Mouse (Mus musculus): ENCODE results near the gene Eprs. TPM values are rescaled to one million over a fixed set of nuclear protein-coding genes. Genes with fewer than 3 reads are reported as not detected.
A peak's percentile ranks its signal among the peaks of the same experiment; 100 is the strongest.

Eprs gene
- polyA plus RNA-seq, 1 experiment from 2014 or later = 123 TPM

DNA sequence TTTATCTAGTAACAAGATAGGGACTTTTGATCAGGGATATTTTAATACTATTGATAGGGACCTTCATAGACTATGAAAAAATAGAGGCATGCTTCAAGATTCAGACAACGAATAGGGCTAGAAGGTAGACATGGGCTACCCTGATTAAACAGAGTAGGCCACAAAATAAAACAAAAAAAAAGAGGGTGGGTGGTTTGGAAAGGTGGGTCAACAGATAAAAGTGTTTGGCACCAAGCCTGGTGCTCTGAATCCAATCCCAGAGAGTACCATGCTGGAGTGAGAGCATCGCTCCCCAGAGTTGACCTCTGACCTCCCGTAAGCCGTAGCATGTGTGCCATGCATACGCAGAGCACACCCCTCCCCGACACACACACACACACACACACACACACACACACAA lies 89.6 kb downstream of the Eprs start:
- Histone ChIP-seq H3K4me1 (replicated peaks; ENCODE audit: control insufficient read depth, insufficient read depth, low read length) (peaks cover 12% of the 10 kb centered on the region), H3K4me2 (ENCODE audit: low read depth, low read length) (no peak overlapping the region), H3K27me3 (ENCODE audit: control insufficient read depth, insufficient read depth, low read depth, low read length) (peaks cover 34% of the 10 kb centered on the region), H3K4me3 (ENCODE audit: low read length) (no peak overlapping the region), H3K9me3 (ENCODE audit: control insufficient read depth, low read length) (no peaks in the 10 kb centered on the region), H3K36me3 (ENCODE audit: control insufficient read depth, insufficient read depth, low read length) (no peaks in the 10 kb centered on the region), H3K9ac (ENCODE audit: low read length) (no peak overlapping the region), H3K27ac (ENCODE audit: low read length) (no peak overlapping the region)
- WGBS = 78% methylated on average over 6 of the region's 6 CpGs
- no peak for ATAC-seq (ENCODE audit: low read depth)

DNA sequence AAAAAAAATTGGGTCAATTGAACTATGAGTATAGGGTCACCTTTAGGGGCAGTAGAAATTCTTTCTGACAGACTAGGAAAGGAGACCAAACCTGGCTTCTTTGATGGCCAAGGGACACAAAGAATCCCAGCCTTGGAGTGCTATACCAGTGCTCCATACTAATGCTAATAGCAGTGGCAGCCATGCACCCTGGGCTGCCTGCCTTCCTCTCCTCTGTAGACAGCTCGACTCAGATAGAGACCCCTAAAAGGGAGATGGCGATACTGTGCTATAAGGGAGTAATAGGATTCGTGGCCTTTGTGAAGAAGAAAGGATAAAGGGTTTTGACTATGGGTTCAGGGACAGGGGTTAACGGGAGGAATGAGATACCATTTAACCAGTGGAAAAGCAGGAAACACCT lies 91.3 kb downstream of the Eprs start:
- WGBS = 48% methylated on average over 4 of the region's 4 CpGs
- Histone ChIP-seq H3K27ac (ENCODE audit: low read length) (no peak overlapping the region), H3K36me3 (ENCODE audit: control insufficient read depth, insufficient read depth, low read length) (no peaks in the 10 kb centered on the region), H3K9ac (ENCODE audit: low read length) (no peak overlapping the region), H3K27me3 (ENCODE audit: control insufficient read depth, insufficient read depth, low read depth, low read length) (peaks cover 34% of the 10 kb centered on the region), H3K4me2 (ENCODE audit: low read depth, low read length) (peak overlapping the region; percentile 90), H3K4me1 (replicated peaks; ENCODE audit: control insufficient read depth, insufficient read depth, low read length) (peaks cover 12% of the 10 kb centered on the region), H3K9me3 (ENCODE audit: control insufficient read depth, low read length) (no peaks in the 10 kb centered on the region), H3K4me3 (ENCODE audit: low read length) (no peak overlapping the region; the same call in 1 of the 2 replicates)
- no peak for ATAC-seq (ENCODE audit: low read depth)

DNA sequence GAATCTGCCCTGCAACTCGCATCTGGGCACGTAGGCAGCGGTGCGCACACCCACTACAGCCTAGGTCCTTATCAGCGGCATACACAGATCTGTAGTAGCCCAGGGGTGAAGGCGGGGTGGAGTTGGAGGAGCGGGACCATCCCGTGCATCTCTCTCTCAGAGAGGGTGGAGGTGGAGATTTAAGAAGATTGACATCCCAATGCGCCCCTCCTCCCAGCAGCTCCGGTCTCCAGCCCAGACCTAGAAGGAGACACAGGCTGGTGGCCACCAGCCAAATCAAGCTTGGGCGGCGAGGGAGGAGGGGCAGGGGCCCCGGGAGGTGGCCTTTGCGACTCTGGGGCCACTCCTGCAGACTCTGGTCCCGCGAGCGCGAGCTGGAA lies 91.7 kb downstream of the Eprs start, which contains the start of gene Slc30a10:
Gene Slc30a10, plus strand, starts transcription at position 274 of the 380 bp plus-strand sequence.
- peaks cover 34% of the 10 kb centered on the region for H3K27me3 ChIP-seq (ENCODE audit: control insufficient read depth, insufficient read depth, low read depth, low read length)
- WGBS = 7% methylated on average over 10 of the region's 18 CpGs
- peak within 1 kb of the TSS; percentile 90 for H3K4me2 ChIP-seq (ENCODE audit: low read depth, low read length)
- H3K4me1 ChIP-seq (replicated peaks; ENCODE audit: control insufficient read depth, insufficient read depth, low read length) = peaks cover 12% of the 10 kb centered on the region
- H3K9ac ChIP-seq (ENCODE audit: low read length) = peak within 1 kb of the TSS; percentile 32
- H3K9me3 ChIP-seq (ENCODE audit: control insufficient read depth, low read length) = no peaks in the 10 kb centered on the region
- peak; percentile 66 for ATAC-seq (ENCODE audit: low read depth)
- no peaks in the 10 kb centered on the region for H3K36me3 ChIP-seq (ENCODE audit: control insufficient read depth, insufficient read depth, low read length)
- peak within 1 kb of the TSS; percentile 51 for H3K4me3 ChIP-seq (ENCODE audit: low read length)
- no peak within 1 kb of the TSS for H3K27ac ChIP-seq (ENCODE audit: low read length)

DNA sequence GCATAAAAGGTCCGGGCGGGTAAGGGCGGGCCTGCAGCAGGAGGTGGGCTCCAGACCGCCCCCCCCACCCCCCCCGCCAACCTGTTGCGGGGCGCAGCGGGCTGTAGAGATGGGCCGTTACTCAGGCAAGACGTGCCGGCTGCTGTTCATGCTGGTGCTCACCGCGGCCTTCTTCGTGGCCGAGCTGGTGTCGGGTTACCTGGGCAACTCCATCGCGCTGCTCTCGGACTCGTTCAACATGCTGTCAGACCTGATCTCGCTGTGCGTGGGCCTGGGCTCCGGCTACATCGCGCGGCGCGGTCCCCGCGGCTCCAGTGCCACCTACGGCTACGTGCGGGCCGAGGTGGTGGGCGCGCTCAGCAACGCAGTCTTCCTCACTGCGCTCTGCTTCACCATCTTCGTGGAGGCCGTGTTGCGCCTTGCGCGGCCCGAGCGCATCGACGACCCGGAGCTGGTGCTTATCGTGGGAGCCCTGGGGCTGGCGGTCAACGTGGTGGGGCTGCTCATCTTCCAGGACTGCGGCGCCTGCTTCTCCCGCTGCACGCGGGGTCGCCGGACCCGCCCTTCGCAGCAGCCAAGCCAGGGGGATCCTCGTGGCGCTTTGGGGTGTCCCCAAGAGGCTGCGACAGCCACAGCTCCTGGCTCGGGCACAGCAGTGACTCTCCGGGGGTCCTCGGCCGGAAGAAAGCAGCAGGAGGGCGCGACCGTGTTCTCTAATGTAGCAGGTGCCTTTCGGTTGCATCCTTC lies 92.3 kb downstream of the Eprs start:
- peak overlapping the region; percentile 32 for H3K9ac ChIP-seq (ENCODE audit: low read length)
- H3K27ac ChIP-seq (ENCODE audit: low read length) = no peak overlapping the region
- H3K4me2 ChIP-seq (ENCODE audit: low read depth, low read length) = peak overlapping the region; percentile 90
- WGBS = under 1% methylated on average over 65 of the region's 71 CpGs
- no peaks in the 10 kb centered on the region for H3K36me3 ChIP-seq (ENCODE audit: control insufficient read depth, insufficient read depth, low read length)
- ATAC-seq (ENCODE audit: low read depth) = peak; percentile 68
- peaks cover 12% of the 10 kb centered on the region for H3K4me1 ChIP-seq (replicated peaks; ENCODE audit: control insufficient read depth, insufficient read depth, low read length)
- peaks cover 34% of the 10 kb centered on the region for H3K27me3 ChIP-seq (ENCODE audit: control insufficient read depth, insufficient read depth, low read depth, low read length)
- no peaks in the 10 kb centered on the region for H3K9me3 ChIP-seq (ENCODE audit: control insufficient read depth, low read length)
- peak overlapping the region; percentile 51 for H3K4me3 ChIP-seq (ENCODE audit: low read length)

DNA sequence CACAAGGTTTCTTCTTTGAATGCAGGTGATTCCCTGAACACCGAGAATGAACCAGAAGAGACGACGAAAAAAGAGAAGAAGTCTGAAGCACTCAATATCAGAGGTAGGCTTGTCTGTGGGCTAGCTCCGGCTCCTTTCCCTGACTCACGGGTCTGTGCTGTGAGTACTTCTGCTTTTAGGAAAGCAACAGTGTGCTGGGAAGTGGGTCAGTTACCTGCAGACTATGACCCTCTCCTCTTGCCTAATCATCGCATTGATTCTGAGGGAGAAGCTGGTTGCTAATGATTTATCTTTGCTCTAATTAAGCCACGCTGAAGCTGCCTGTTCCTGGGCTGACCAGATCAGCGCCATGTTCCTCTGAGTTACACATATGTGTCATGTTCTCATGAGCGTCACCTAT lies 93.5 kb downstream of the Eprs start:
- H3K4me2 ChIP-seq (ENCODE audit: low read depth, low read length) = no peak overlapping the region
- H3K4me3 ChIP-seq (ENCODE audit: low read length) = no peak overlapping the region
- H3K27ac ChIP-seq (ENCODE audit: low read length) = no peak overlapping the region
- peaks cover 34% of the 10 kb centered on the region for H3K27me3 ChIP-seq (ENCODE audit: control insufficient read depth, insufficient read depth, low read depth, low read length)
- peaks cover 12% of the 10 kb centered on the region for H3K4me1 ChIP-seq (replicated peaks; ENCODE audit: control insufficient read depth, insufficient read depth, low read length)
- no peaks in the 10 kb centered on the region for H3K36me3 ChIP-seq (ENCODE audit: control insufficient read depth, insufficient read depth, low read length)
- H3K9ac ChIP-seq (ENCODE audit: low read length) = no peak overlapping the region
- H3K9me3 ChIP-seq (ENCODE audit: control insufficient read depth, low read length) = no peaks in the 10 kb centered on the region
- no peak for ATAC-seq (ENCODE audit: low read depth)
- WGBS = 74% methylated on average over 9 of the region's 9 CpGs

DNA sequence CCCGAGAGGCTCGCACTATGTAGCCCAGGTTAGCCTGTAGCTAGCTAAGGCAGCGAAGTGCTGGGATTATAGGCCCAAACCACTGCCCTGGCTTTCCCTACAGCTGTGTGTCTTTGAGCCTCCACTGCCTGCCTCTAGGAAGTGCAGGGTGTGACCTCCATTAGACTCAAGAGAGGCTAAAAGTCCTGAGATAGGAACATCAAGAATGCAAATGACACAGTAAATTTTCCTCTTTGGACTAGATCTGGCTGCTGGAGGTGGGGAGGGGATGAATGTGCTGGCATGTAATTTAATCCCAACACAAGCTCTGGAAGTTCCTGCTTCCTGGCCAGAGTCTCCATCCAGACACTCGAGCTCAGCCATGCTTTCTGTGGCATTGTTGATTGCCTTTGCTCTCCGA lies 97.3 kb downstream of the Eprs start:
- Histone ChIP-seq H3K9ac (ENCODE audit: low read length) (no peak overlapping the region), H3K9me3 (ENCODE audit: control insufficient read depth, low read length) (no peaks in the 10 kb centered on the region), H3K27ac (ENCODE audit: low read length) (no peak overlapping the region), H3K4me3 (ENCODE audit: low read length) (no peak overlapping the region), H3K27me3 (ENCODE audit: control insufficient read depth, insufficient read depth, low read depth, low read length) (peaks cover 21% of the 10 kb centered on the region), H3K36me3 (ENCODE audit: control insufficient read depth, insufficient read depth, low read length) (no peaks in the 10 kb centered on the region), H3K4me1 (replicated peaks; ENCODE audit: control insufficient read depth, insufficient read depth, low read length) (peaks cover 4% of the 10 kb centered on the region), H3K4me2 (ENCODE audit: low read depth, low read length) (no peak overlapping the region)
- WGBS = 79% methylated on average over 5 of the region's 5 CpGs
- no peak for ATAC-seq (ENCODE audit: low read depth)

DNA sequence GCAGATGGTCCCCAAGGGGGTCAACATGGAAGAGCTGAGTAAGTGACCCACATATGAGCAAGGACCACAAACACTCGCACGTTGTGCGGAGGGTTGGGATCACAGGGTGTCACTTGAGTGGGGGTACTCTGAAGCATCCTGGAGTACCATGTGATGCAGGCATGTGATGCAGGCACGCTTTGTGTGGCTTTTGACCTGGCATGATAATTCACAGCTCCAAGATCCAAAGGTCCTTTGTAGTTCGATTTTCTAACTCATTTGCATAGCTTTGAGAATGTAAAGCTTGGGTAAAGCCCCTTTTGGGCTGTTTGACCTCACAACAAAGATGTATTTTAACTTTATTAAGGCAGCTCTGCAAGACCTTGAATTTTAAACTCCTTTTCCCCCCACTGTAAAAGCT lies 100.0 kb downstream of the Eprs start:
- Histone ChIP-seq H3K9ac (ENCODE audit: low read length) (no peak overlapping the region), H3K4me2 (ENCODE audit: low read depth, low read length) (no peak overlapping the region), H3K4me1 (replicated peaks; ENCODE audit: control insufficient read depth, insufficient read depth, low read length) (no peaks in the 10 kb centered on the region), H3K27me3 (ENCODE audit: control insufficient read depth, insufficient read depth, low read depth, low read length) (no peaks in the 10 kb centered on the region; the same call in 1 of the 2 replicates), H3K36me3 (ENCODE audit: control insufficient read depth, insufficient read depth, low read length) (no peaks in the 10 kb centered on the region), H3K4me3 (ENCODE audit: low read length) (no peak overlapping the region), H3K27ac (ENCODE audit: low read length) (no peak overlapping the region), H3K9me3 (ENCODE audit: control insufficient read depth, low read length) (no peaks in the 10 kb centered on the region)
- no peak for ATAC-seq (ENCODE audit: low read depth)
- 62% methylated on average over 5 of the region's 5 CpGs for WGBS

DNA sequence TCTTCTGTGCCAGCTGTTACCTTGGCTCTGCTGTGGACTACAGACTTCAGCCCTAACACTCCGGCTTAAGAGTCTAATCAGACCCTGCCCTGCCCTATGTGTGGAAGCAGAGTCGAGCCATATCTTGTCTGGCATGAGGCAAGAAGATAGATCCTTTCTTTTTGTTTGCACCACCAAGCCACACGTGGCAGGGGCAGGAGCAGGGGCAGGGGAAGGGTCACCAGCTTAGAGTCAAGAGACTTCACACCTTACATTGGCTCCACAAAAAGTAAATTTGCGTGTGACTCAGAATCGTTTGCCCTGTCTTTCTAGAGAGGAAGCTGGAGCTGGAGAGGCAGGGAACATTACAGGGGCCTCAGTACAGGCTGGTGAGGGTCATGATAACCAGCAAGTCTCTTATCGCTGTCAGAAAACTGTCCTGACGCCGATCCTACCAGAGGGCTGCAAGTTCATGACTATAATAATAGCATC lies 106.7 kb downstream of the Eprs start:
- H3K27me3 ChIP-seq (ENCODE audit: control insufficient read depth, insufficient read depth, low read depth, low read length) = no peaks in the 10 kb centered on the region
- no peaks in the 10 kb centered on the region for H3K9me3 ChIP-seq (ENCODE audit: control insufficient read depth, low read length)
- no peaks in the 10 kb centered on the region for H3K36me3 ChIP-seq (ENCODE audit: control insufficient read depth, insufficient read depth, low read length)
- H3K27ac ChIP-seq (ENCODE audit: low read length) = no peak overlapping the region
- H3K4me3 ChIP-seq (ENCODE audit: low read length) = no peak overlapping the region
- H3K4me2 ChIP-seq (ENCODE audit: low read depth, low read length) = no peak overlapping the region
- WGBS = 42% methylated on average over 8 of the region's 8 CpGs
- H3K4me1 ChIP-seq (replicated peaks; ENCODE audit: control insufficient read depth, insufficient read depth, low read length) = no peaks in the 10 kb centered on the region
- no peak overlapping the region for H3K9ac ChIP-seq (ENCODE audit: low read length)
- no peak for ATAC-seq (ENCODE audit: low read depth)

DNA sequence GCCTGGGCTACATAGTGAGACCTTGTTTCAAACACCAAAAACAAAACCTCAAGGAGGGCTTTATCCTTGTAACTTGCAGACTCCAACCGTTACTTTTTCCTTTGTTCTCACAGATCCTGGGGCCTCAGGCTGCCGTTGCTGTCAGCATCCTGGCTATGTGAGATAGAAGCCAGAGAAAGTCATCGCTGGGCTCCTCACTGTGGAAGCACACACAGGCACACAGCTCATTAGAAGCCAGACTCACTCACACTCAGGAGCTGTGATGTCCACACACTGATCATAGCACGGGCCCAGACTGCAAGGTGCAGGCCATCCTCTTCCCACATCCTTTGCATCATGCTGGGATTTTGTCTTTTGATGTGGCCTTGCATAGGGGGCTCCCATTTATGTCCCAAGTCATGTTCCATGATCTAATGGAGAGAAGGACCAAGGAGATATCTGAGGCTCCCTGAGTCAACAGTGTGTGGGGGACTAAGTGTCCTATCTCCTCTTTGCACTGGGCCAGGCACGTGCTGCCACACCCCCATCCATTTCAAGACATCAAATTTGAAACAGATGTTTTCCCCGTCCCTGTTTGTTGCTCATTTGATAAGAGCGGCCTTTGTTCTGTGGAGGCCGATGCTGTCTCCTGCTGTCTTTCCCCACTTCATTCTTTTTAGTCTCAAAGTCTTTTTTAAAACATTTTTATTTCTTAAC lies 109.3 kb downstream of the Eprs start:
- H3K4me1 ChIP-seq (replicated peaks; ENCODE audit: control insufficient read depth, insufficient read depth, low read length) = no peaks in the 10 kb centered on the region
- no peaks in the 10 kb centered on the region for H3K27me3 ChIP-seq (ENCODE audit: control insufficient read depth, insufficient read depth, low read depth, low read length)
- H3K27ac ChIP-seq (ENCODE audit: low read length) = no peak overlapping the region
- no peaks in the 10 kb centered on the region for H3K9me3 ChIP-seq (ENCODE audit: control insufficient read depth, low read length)
- no peak overlapping the region for H3K4me3 ChIP-seq (ENCODE audit: low read length)
- WGBS = 43% methylated on average over 8 of the region's 8 CpGs
- H3K36me3 ChIP-seq (ENCODE audit: control insufficient read depth, insufficient read depth, low read length) = no peaks in the 10 kb centered on the region
- no peak for ATAC-seq (ENCODE audit: low read depth)
- no peak overlapping the region for H3K9ac ChIP-seq (ENCODE audit: low read length)
- H3K4me2 ChIP-seq (ENCODE audit: low read depth, low read length) = no peak overlapping the region

Data from lung, embryonic 16.5 days (tissue).